Mouse (Mus musculus) ES-E14 (cell line): ENCODE data around the gene Stt3b. TPM values are rescaled to one million over a fixed set of nuclear protein-coding genes. Genes with fewer than 3 reads are reported as not detected.
A peak's percentile ranks its signal among the peaks of the same experiment; 100 is the strongest.

Source experiments
- DNase-seq: peaks from one replicate; pipeline ENCODE4 v3.0.0-alpha.2; 2013; ENCODE audit warnings: low read depth, low spot score
- H3K27ac ChIP-seq: 2 replicates; pipeline ENCODE4 v1.5.1; 2012; ENCODE audit warnings: low read depth, mild to moderate bottlenecking, low read length, moderate library complexity, mixed read lengths; ENCODE audit not compliant: poor library complexity, insufficient read depth, severe bottlenecking
- H3K36me3 ChIP-seq: 2 replicates; pipeline ENCODE4 v1.6.1; 2012; ENCODE audit warnings: mild to moderate bottlenecking, low read length, moderate library complexity, mixed read lengths; ENCODE audit not compliant: control insufficient read depth, poor library complexity, insufficient read depth, severe bottlenecking
- H3K4me1 ChIP-seq, 2 experiments: fragments of 150-350 bp in 1 of 2; sonication (generic) in 1 of 2; 2 replicates each; pipeline ENCODE4 v1.6.1; 2012; ENCODE audit warnings: low read length in 2 of 2, mild to moderate bottlenecking in 1 of 2, mixed read lengths in 1 of 2; ENCODE audit not compliant: control insufficient read depth in 2 of 2, insufficient read depth in 2 of 2, poor library complexity in 1 of 2
- H3K4me3 ChIP-seq, 2 experiments: fragments of 150-350 bp in 1 of 2; sonication (generic) in 1 of 2; 2 replicates each; pipeline ENCODE4 v1.5.1; 2012; ENCODE audit warnings: low read length in 2 of 2, low read depth in 1 of 2, mild to moderate bottlenecking in 1 of 2, mixed read lengths in 1 of 2; ENCODE audit not compliant: insufficient read depth in 1 of 2, poor library complexity in 1 of 2, severe bottlenecking in 1 of 2
- H3K9ac ChIP-seq: 2 replicates; pipeline ENCODE4 v1.6.1; 2012; ENCODE audit warnings: low read depth, mild to moderate bottlenecking, low read length, mixed read lengths; ENCODE audit not compliant: poor library complexity, insufficient read depth, severe bottlenecking
- H3K9me3 ChIP-seq: fragments of 150-350 bp; sonication (generic); 2 replicates; pipeline ENCODE4 v1.6.1; 2012; ENCODE audit warnings: low read depth, mild to moderate bottlenecking, low read length; ENCODE audit not compliant: control insufficient read depth, insufficient read depth
- CHD2 ChIP-seq: IDR thresholded peaks from 2 replicates; pipeline ENCODE4 v1.6.1; 2014; ENCODE audit warnings: mild to moderate bottlenecking, low read depth, low read length, inconsistent platforms
- HCFC1 ChIP-seq: IDR thresholded peaks from 2 replicates; pipeline ENCODE4 v1.6.1; 2012; ENCODE audit warnings: low read length, inconsistent platforms, borderline replicate concordance; ENCODE audit not compliant: insufficient read depth
- MAFK ChIP-seq: IDR thresholded peaks from 2 replicates; pipeline ENCODE4 v1.6.1; 2014; ENCODE audit warnings: mild to moderate bottlenecking, low read depth, low read length, inconsistent platforms; ENCODE audit not compliant: insufficient read depth
- ZC3H11A ChIP-seq: IDR thresholded peaks from 2 replicates; pipeline ENCODE4 v1.6.1; 2012; ENCODE audit warnings: low read depth, mild to moderate bottlenecking, inconsistent platforms, low read length, borderline replicate concordance
- ZNF384 ChIP-seq: IDR thresholded peaks from 2 replicates; pipeline ENCODE4 v1.6.1; 2012; ENCODE audit warnings: low read depth, low read length, inconsistent platforms
- in situ Hi-C, 2 experiments: fragments of 600-800 bp; cut with MboI; formaldehyde crosslinking; loops; one replicate each; pipeline ENCODE4 v1.15.1; 2025; ENCODE audit warnings: low sequenced_read_pairs in 2 of 2, inconsistent platforms in 1 of 2; ENCODE audit not compliant: unreplicated experiment in 2 of 2
- total RNA-seq: library from RNA; depleted of rRNA; stranded (reverse); fragments of 300-350 nt; gene quantifications from 2 replicates; pipeline ENCODE4 v1.2.3, GENCODE M21; 2012

The Stt3b gene
- total RNA-seq, 1 experiment: 150 TPM

GRCm38 (mm10) chr9:115308401-115308800 is 1.8 kb downstream of the Stt3b start:
- Histone ChIP-seq H3K27ac (no peak overlapping the region), H3K4me3 (peak overlapping the region; percentile 93 to 98), H3K36me3 (no peaks in the 10 kb centered on the region), H3K9ac (peak overlapping the region; percentile 97; the same call in 1 of the 2 replicates), H3K9me3 (no peaks in the 10 kb centered on the region), H3K4me1 (peaks cover 0 to 5% of the 10 kb centered on the region in 2 experiments; a peak in 3 of 4 replicates)
- DNase-seq: no peak
- TF ChIP-seq HCFC1 (no peak), CHD2 (no peak), ZC3H11A (no peak), MAFK (no peak), ZNF384 (no peak)
- in situ Hi-C loops: no loop called here

- H3K9ac ChIP-seq: no peak overlapping the region
- DNase-seq: no peak
- H3K27ac ChIP-seq: no peak overlapping the region
- no peak overlapping the region for H3K4me3 ChIP-seq
- H3K4me1 ChIP-seq: peaks cover 2 to 5% of the 10 kb centered on the region in 2 experiments; a peak in 2 of 4 replicates
- H3K9me3 ChIP-seq: no peaks in the 10 kb centered on the region
- in situ Hi-C loops: no loop called here
- no peak for TF ChIP-seq CHD2
- TF ChIP-seq ZC3H11A: no peak
- no peak for TF ChIP-seq ZNF384
- no peak for TF ChIP-seq HCFC1
- TF ChIP-seq MAFK: no peak
- H3K36me3 ChIP-seq: no peaks in the 10 kb centered on the region; the same call in 1 of the 2 replicates
Observed at GRCm38 (mm10) chr9:115306202-115306601, 4.0 kb downstream of the Stt3b start.

- no peak for DNase-seq
Observed at GRCm38 (mm10) chr9:115304149-115304548, 6.1 kb downstream of the Stt3b start.

GRCm38 (mm10) chr9:115301593-115301992 is 8.6 kb downstream of the Stt3b start:
- in situ Hi-C loops: no loop called here
- Histone ChIP-seq H3K4me1 (0 out of 4 replicates have a peak, but pooled peaks cover 0 to 2% of the 10 kb centered on the region in 2 experiments), H3K36me3 (no peaks in the 10 kb centered on the region; the same call in 1 of the 2 replicates), H3K4me3 (no peak overlapping the region), H3K9ac (no peak overlapping the region), H3K27ac (no peak overlapping the region), H3K9me3 (no peaks in the 10 kb centered on the region)
- DNase-seq: no peak
- no peak for TF ChIP-seq ZC3H11A
- no peak for TF ChIP-seq MAFK
- no peak for TF ChIP-seq HCFC1
- no peak for TF ChIP-seq CHD2
- no peak for TF ChIP-seq ZNF384

More at GRCm38 (mm10) chr9:115304149-115304548, 6.1 kb downstream of the Stt3b start:
- in situ Hi-C loops: no loop called here
- no peak for TF ChIP-seq MAFK
- no peak for TF ChIP-seq ZNF384
- TF ChIP-seq ZC3H11A: no peak
- no peak for TF ChIP-seq HCFC1
- TF ChIP-seq CHD2: no peak
- H3K9me3 ChIP-seq: no peaks in the 10 kb centered on the region
- no peaks in the 10 kb centered on the region; the same call in 1 of the 2 replicates for H3K36me3 ChIP-seq
- no peak overlapping the region for H3K9ac ChIP-seq
- H3K4me3 ChIP-seq: no peak overlapping the region
- no peak overlapping the region for H3K27ac ChIP-seq
- H3K4me1 ChIP-seq: peaks cover 2 to 5% of the 10 kb centered on the region in 2 experiments; a peak in 2 of 4 replicates
